Mouse (Mus musculus) lung, embryonic 14.5 days (tissue): ENCODE data around the gene Soga1. TPM values are rescaled to one million over a fixed set of nuclear protein-coding genes. Genes with fewer than 3 reads are reported as not detected.

Source experiments
- ATAC-seq: fragments of 200-750 bp; cut with Nextera tagmentation; 2 replicates; pipeline ENCODE4 v1.8.0; 2017; ENCODE audit warnings: mild to moderate bottlenecking, moderate TSS enrichment, moderate library complexity; ENCODE audit not compliant: insufficient read depth
- DNase-seq: peaks from one replicate; pipeline ENCODE4 v3.0.0-alpha.2; 2015
- H3K27ac ChIP-seq: fragments of 300-500 bp; sonication (generic); 2 replicates; pipeline ENCODE4 v1.5.1; 2014; ENCODE audit warnings: low read depth, mild to moderate bottlenecking, moderate library complexity
- H3K27me3 ChIP-seq: fragments of 300-500 bp; sonication (generic); 2 replicates; pipeline ENCODE4 v1.6.1; 2014; ENCODE audit warnings: low read length, control low read depth; ENCODE audit not compliant: insufficient read depth
- H3K36me3 ChIP-seq: fragments of 300-500 bp; sonication (generic); 2 replicates; pipeline ENCODE4 v1.6.1; 2014; ENCODE audit warnings: control low read depth; ENCODE audit not compliant: insufficient read depth
- H3K4me1 ChIP-seq: fragments of 300-500 bp; sonication (generic); 2 replicates; pipeline ENCODE4 v1.6.1; 2014; ENCODE audit warnings: antibody characterized with exemption, control low read depth; ENCODE audit not compliant: insufficient read depth
- H3K4me2 ChIP-seq: fragments of 300-500 bp; sonication (generic); 2 replicates; pipeline ENCODE4 v1.6.1; 2014; ENCODE audit warnings: mild to moderate bottlenecking
- H3K4me3 ChIP-seq: fragments of 300-500 bp; sonication (generic); 2 replicates; pipeline ENCODE4 v1.5.1; 2014; ENCODE audit warnings: low read depth, low read length
- H3K9ac ChIP-seq: fragments of 300-500 bp; sonication (generic); 2 replicates; pipeline ENCODE4 v1.6.1; 2014
- H3K9me3 ChIP-seq: fragments of 300-500 bp; sonication (generic); 2 replicates; pipeline ENCODE4 v1.6.1; 2016; ENCODE audit warnings: low read depth, low read length, control low read depth
- CTCF ChIP-seq: IDR thresholded peaks from 2 replicates; pipeline ENCODE4 v1.5.1; 2016; ENCODE audit warnings: antibody characterized with exemption, low read depth
- WGBS: fragments of 180-500 bp; shearing (Covaris S2); extraction: QIAGEN DNeasy Blood & Tissue Kit; methylation state at CpG from one replicate; pipeline ENCODE4 v1.1.7; 2014; 5-methylcytosine and 5-hydroxymethylcytosine counted together
- polyA plus RNA-seq: library from polyadenylated mRNA; unstranded; fragments of >200 nt; fragmentation: Nextera tagmentation; extraction: Ambion mirVana; gene quantifications from 2 replicates; pipeline ENCODE4 v1.2.1, GENCODE M21; 2014

Soga1 gene
- polyA plus RNA-seq, 1 experiment from 2014 or later = 8.9 TPM

- Histone ChIP-seq H3K27ac (no peak overlapping the region), H3K36me3 (peaks cover 23% of the 10 kb centered on the region; the same call in 1 of the 2 replicates), H3K9me3 (no peaks in the 10 kb centered on the region), H3K9ac (no peak overlapping the region), H3K4me3 (no peak overlapping the region), H3K4me1 (no peaks in the 10 kb centered on the region), H3K27me3 (no peaks in the 10 kb centered on the region), H3K4me2 (no peak overlapping the region)
- TF ChIP-seq CTCF = peak; percentile 95
- WGBS = 54% methylated on average over 9 of the region's 9 CpGs
- ATAC-seq (peak; percentile 31), DNase-seq (peak; percentile 91)
Observed at GRCm38 (mm10) chr2:157095005-157095755, 16.1 kb upstream of the Soga1 start.

- Histone ChIP-seq H3K9me3 (no peaks in the 10 kb centered on the region), H3K27me3 (no peaks in the 10 kb centered on the region), H3K4me1 (no peaks in the 10 kb centered on the region), H3K27ac (no peak overlapping the region), H3K9ac (no peak overlapping the region), H3K4me3 (no peak overlapping the region), H3K36me3 (no peaks in the 10 kb centered on the region), H3K4me2 (no peak overlapping the region)
- 13% methylated on average over 8 of the region's 8 CpGs for WGBS
- no peak for TF ChIP-seq CTCF
- ATAC-seq = peak; percentile 61
- peak; percentile 74 for DNase-seq
Observed at GRCm38 (mm10) chr2:157092024-157092423, 13.0 kb upstream of the Soga1 start.

DNA sequence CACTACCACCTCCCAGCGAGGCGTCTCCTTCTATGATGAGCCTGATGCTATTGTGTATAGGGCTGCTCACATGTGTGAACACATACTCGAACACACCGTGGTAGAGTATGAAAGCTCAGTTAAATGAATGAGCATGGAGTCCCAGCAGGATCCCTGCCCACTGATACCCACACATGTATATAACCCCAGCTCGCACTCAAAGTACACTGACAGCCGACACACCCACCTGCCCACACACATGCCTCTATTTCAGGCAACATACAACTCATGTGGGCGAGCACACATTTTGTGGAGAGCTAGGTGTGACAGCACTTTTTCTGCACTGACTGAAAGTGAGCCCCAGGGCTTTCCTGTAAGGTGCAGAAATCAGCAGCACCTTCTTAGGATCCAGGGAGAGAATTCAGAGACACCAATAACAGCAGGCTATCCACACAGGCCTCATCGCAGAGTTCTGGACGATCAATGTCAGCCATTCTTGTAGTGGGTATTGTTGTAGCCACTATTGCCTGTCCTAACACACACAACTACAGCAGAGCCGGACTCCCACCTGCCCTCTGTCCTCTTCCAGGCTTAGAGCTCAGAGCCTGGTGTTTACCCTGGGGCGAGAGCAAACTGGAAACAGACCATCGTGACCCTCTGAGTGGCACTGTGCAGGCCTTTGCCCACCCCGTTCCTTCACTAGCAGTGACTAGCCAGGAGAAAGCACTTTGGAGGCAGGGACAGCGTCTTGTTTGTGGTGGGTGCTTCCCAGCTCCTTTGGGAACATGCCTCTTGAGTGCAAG is 8.7 kb upstream of the Soga1 start:
- Histone ChIP-seq H3K4me1 (no peaks in the 10 kb centered on the region), H3K36me3 (no peaks in the 10 kb centered on the region), H3K4me3 (no peak overlapping the region), H3K9ac (no peak overlapping the region), H3K4me2 (no peak overlapping the region), H3K9me3 (no peaks in the 10 kb centered on the region), H3K27ac (no peak overlapping the region), H3K27me3 (no peaks in the 10 kb centered on the region)
- DNase-seq = no peak
- 73% methylated on average over 14 of the region's 14 CpGs for WGBS
- TF ChIP-seq CTCF = no peak
- ATAC-seq = no peak

- H3K4me2 ChIP-seq = no peak within 1 kb of the TSS
- 81% methylated on average over 8 of the region's 8 CpGs for WGBS
- no peak for ATAC-seq
- H3K9me3 ChIP-seq = no peaks in the 10 kb centered on the region
- no peaks in the 10 kb centered on the region for H3K27me3 ChIP-seq
- H3K9ac ChIP-seq = no peak within 1 kb of the TSS
- H3K4me1 ChIP-seq = peaks cover 5% of the 10 kb centered on the region; the same call in 1 of the 2 replicates
- no peak for DNase-seq
- no peak within 1 kb of the TSS for H3K27ac ChIP-seq
- H3K4me3 ChIP-seq = no peak within 1 kb of the TSS
- TF ChIP-seq CTCF = no peak
- H3K36me3 ChIP-seq = no peaks in the 10 kb centered on the region
Observed at GRCm38 (mm10) chr2:157086796-157087195, 7.7 kb upstream of the Soga1 start, which contains the start of gene Tldc2. Tldc2 (plus strand) TSS chr2:157087055.

GRCm38 (mm10) chr2:157084831-157085585 is 6.0 kb upstream of the Soga1 start:
- no peak overlapping the region for H3K9ac ChIP-seq
- H3K27me3 ChIP-seq = no peaks in the 10 kb centered on the region
- H3K27ac ChIP-seq = no peak overlapping the region
- ATAC-seq = no peak
- WGBS = 77% methylated on average over 7 of the region's 7 CpGs
- H3K36me3 ChIP-seq = no peaks in the 10 kb centered on the region
- DNase-seq = no peak
- H3K4me3 ChIP-seq = no peak overlapping the region
- peaks cover 5% of the 10 kb centered on the region; the same call in 1 of the 2 replicates for H3K4me1 ChIP-seq
- no peak for TF ChIP-seq CTCF
- no peak overlapping the region for H3K4me2 ChIP-seq
- no peaks in the 10 kb centered on the region for H3K9me3 ChIP-seq

- no peak for ATAC-seq
- Histone ChIP-seq H3K27ac (no peak overlapping the region), H3K4me1 (peaks cover 7% of the 10 kb centered on the region), H3K4me3 (no peak overlapping the region), H3K27me3 (no peaks in the 10 kb centered on the region), H3K9me3 (no peaks in the 10 kb centered on the region), H3K9ac (no peak overlapping the region), H3K36me3 (peaks cover 2% of the 10 kb centered on the region; the same call in 1 of the 2 replicates), H3K4me2 (no peak overlapping the region)
- 29% methylated on average over 7 of the region's 7 CpGs for WGBS
- no peak for DNase-seq
- no peak for TF ChIP-seq CTCF
Observed at GRCm38 (mm10) chr2:157081960-157082359, 2.9 kb upstream of the Soga1 start.

DNA sequence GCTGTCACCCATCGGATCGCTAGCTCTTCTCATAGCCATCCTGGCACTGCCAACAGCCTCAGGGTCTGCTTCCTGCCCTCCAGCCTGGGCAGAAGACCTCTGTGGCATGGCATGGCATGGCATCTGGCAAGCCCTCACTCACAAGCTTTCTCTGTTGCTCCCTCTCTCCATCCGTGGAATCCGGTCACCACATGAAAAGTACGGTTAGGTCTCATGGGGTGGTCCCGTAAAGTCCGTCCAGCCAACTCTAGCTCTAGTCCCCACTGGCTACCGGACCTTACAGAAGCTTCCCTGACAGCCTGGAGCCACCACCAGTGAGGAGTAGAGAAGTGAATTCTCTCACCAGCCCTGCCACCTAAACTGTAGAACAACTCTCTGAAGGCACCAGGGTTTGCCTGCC is 2.3 kb upstream of the Soga1 start:
- Histone ChIP-seq H3K36me3 (peaks cover 9% of the 10 kb centered on the region; the same call in 1 of the 2 replicates), H3K27me3 (no peaks in the 10 kb centered on the region), H3K27ac (no peak overlapping the region), H3K9me3 (no peaks in the 10 kb centered on the region), H3K4me2 (no peak overlapping the region), H3K4me3 (no peak overlapping the region), H3K4me1 (peaks cover 13% of the 10 kb centered on the region), H3K9ac (no peak overlapping the region)
- TF ChIP-seq CTCF = no peak
- no peak for ATAC-seq
- no peak for DNase-seq
- WGBS = 91% methylated on average over 8 of the region's 8 CpGs
